Mouse (Mus musculus) ovary, postnatal 36 days (tissue): ENCODE measurements around the gene Khk.
A peak's percentile ranks its signal among the peaks of the same experiment; 100 is the strongest.

Source experiments
- DNase-seq: peaks from one replicate; pipeline ENCODE4 v3.0.0; 2022; ENCODE audit warnings: low spot score, mixed read lengths

Gene Khk

GRCm38 (mm10) chr5:30934725-30935461 lies 13.7 kb downstream of the Khk start:
- no peak for DNase-seq

- no peak for DNase-seq
Observed at GRCm38 (mm10) chr5:30943004-30943403, 21.8 kb downstream of the Khk start.

- no peak for DNase-seq
Observed at GRCm38 (mm10) chr5:30944344-30944743, 23.1 kb downstream of the Khk start.

GRCm38 (mm10) chr5:30944956-30945781 lies 23.9 kb downstream of the Khk start, which contains the start of gene Cgref1:
TSS of gene Cgref1 (minus strand) at chr5:30945591.
- DNase-seq = peak; percentile 61

GRCm38 (mm10) chr5:30948620-30949019 lies 27.4 kb downstream of the Khk start:
- no peak for DNase-seq

- peak; percentile 95 for DNase-seq
Observed at GRCm38 (mm10) chr5:30949654-30950326, 28.6 kb downstream of the Khk start.

- no peak for DNase-seq
Observed at GRCm38 (mm10) chr5:30950451-30950850, 29.2 kb downstream of the Khk start.

GRCm38 (mm10) chr5:30950922-30951321 lies 29.7 kb downstream of the Khk start:
- DNase-seq = no peak

GRCm38 (mm10) chr5:30951706-30952105 lies 30.5 kb downstream of the Khk start:
- no peak for DNase-seq

GRCm38 (mm10) chr5:30952551-30952950 lies 31.3 kb downstream of the Khk start:
- no peak for DNase-seq

- no peak for DNase-seq
Observed at GRCm38 (mm10) chr5:30954065-30954464, 32.8 kb downstream of the Khk start.

- no peak for DNase-seq
Observed at GRCm38 (mm10) chr5:30954556-30954955, 33.3 kb downstream of the Khk start.

- DNase-seq = no peak
Observed at GRCm38 (mm10) chr5:30955751-30956150, 34.5 kb downstream of the Khk start.

GRCm38 (mm10) chr5:30957891-30958290 lies 36.7 kb downstream of the Khk start:
- DNase-seq = no peak

- no peak for DNase-seq
Observed at GRCm38 (mm10) chr5:30959198-30959854, 38.1 kb downstream of the Khk start.

- DNase-seq = peak; percentile 99
Observed at GRCm38 (mm10) chr5:30959966-30960501, 38.8 kb downstream of the Khk start, which contains the start of gene Preb. TSS of gene Preb (minus strand) at chr5:30960361.

GRCm38 (mm10) chr5:30960814-30961213 lies 39.6 kb downstream of the Khk start:
- no peak for DNase-seq

GRCm38 (mm10) chr5:30961545-30962505 lies 40.6 kb downstream of the Khk start:
- no peak for DNase-seq

- DNase-seq = no peak
Observed at GRCm38 (mm10) chr5:30963916-30964315, 42.7 kb downstream of the Khk start.

GRCm38 (mm10) chr5:30966189-30966588 lies 45.0 kb downstream of the Khk start:
- DNase-seq = no peak

GRCm38 (mm10) chr5:30968416-30968815 lies 47.2 kb downstream of the Khk start, which contains the start of gene Tcf23:
TSS of gene Tcf23 (plus strand) at chr5:30968662.
- peak; percentile 77 for DNase-seq
